Mouse (Mus musculus): ENCODE measurements around the gene Lax1.
"Not testable (repeated sequence)": the region's sequence is repeated elsewhere in the genome, so short reads cannot be mapped to it uniquely, and the experiment has no call there.

DNA sequence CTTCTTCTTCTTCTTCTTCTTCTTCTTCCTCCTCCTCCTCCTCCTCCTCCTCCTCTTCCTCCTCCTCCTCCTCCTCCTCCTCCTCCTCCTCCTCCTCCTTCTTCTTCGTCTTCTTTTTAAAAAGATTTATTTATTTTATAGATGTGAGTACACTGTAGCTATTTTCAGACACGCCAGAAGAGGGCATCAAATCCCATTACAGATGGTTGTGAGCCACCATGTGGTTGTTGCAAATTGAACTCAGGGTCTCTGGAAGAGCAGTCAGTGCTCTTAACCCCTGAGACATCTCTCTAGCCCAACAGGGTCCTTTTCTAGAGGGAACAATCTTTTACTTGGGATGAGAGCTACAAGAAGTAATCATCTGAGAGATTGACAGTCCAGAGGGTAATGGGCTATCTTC, 11.9 kb upstream of the Lax1 start:
- TF ChIP-seq CTCF (IDR thresholded peaks at IDR 0.05; ENCODE audit: control insufficient read depth, insufficient read depth, low read length), result 0 out of 2 replicates have a peak, but pooled peaks have one; percentile 18
- TF ChIP-seq POLR2A (IDR thresholded peaks at IDR 0.05; ENCODE audit: borderline replicate concordance, control insufficient read depth, low read depth, low read length), result not testable (repeated sequence)

Data from bone marrow, adult 2 months (tissue).